Mouse (Mus musculus): ENCODE measurements around the gene Lsp1. TPM values are rescaled to one million over a fixed set of nuclear protein-coding genes. Genes with fewer than 3 reads are reported as not detected.

Gene Lsp1
- total RNA-seq (2021) = 1 to 10 TPM; 1.4 to 1.7 TPM
- long read RNA-seq, experiment 1 = 0 reads
- long read RNA-seq, experiment 2 = 0 reads

- no peak for DNase-seq (ENCODE audit: low spot score in 2 of 2)
- H3K27ac ChIP-seq = no peak within 1 kb of the TSS
- H3K4me3 ChIP-seq = no peak within 1 kb of the TSS
- TF ChIP-seq CTCF (conservative IDR thresholded peaks at IDR 0.05) = no peak
These were observed at the start of gene Lsp1 for GRCm38 (mm10) chr7:142460636-142461077. Gene Lsp1 (plus strand): TSS chr7:142460809.

- Histone ChIP-seq H3K27ac (no peak overlapping the region), H3K4me3 (no peak overlapping the region)
- TF ChIP-seq CTCF (conservative IDR thresholded peaks at IDR 0.05) = no peak
- no peak for DNase-seq (ENCODE audit: low spot score in 2 of 2)
These were observed 47.3 kb upstream of the Lsp1 start for GRCm38 (mm10) chr7:142413285-142413684.

GRCm38 (mm10) chr7:142415314-142415713 lies 45.3 kb upstream of the Lsp1 start:
- DNase-seq (ENCODE audit: low spot score in 2 of 2) = no peak
- H3K27ac ChIP-seq = no peak overlapping the region
- H3K4me3 ChIP-seq = no peak overlapping the region
- TF ChIP-seq CTCF (conservative IDR thresholded peaks at IDR 0.05) = no peak

- no peak overlapping the region for H3K27ac ChIP-seq
- no peak for DNase-seq (ENCODE audit: low spot score in 2 of 2)
- H3K4me3 ChIP-seq = no peak overlapping the region
- no peak for TF ChIP-seq CTCF (conservative IDR thresholded peaks at IDR 0.05)
These were observed 44.4 kb upstream of the Lsp1 start for GRCm38 (mm10) chr7:142416225-142416624.

- no peak for TF ChIP-seq CTCF (conservative IDR thresholded peaks at IDR 0.05)
- Histone ChIP-seq H3K27ac (no peak overlapping the region), H3K4me3 (no peak overlapping the region)
- DNase-seq (ENCODE audit: low spot score in 2 of 2) = no peak
These were observed 42.6 kb upstream of the Lsp1 start for GRCm38 (mm10) chr7:142418027-142418426.

- no peak overlapping the region for H3K4me3 ChIP-seq
- DNase-seq (ENCODE audit: low spot score in 2 of 2) = no peak
- no peak overlapping the region for H3K27ac ChIP-seq
- peak; percentile 17; the same call in 1 of the 2 replicates for TF ChIP-seq CTCF (conservative IDR thresholded peaks at IDR 0.05)
These were observed 41.9 kb upstream of the Lsp1 start for GRCm38 (mm10) chr7:142418679-142419078.

GRCm38 (mm10) chr7:142419887-142420286 lies 40.7 kb upstream of the Lsp1 start:
- Histone ChIP-seq H3K27ac (no peak overlapping the region), H3K4me3 (no peak overlapping the region)
- no peak for DNase-seq (ENCODE audit: low spot score in 2 of 2)
- TF ChIP-seq CTCF (conservative IDR thresholded peaks at IDR 0.05) = no peak

- no peak overlapping the region for H3K27ac ChIP-seq
- no peak for TF ChIP-seq CTCF (conservative IDR thresholded peaks at IDR 0.05)
- DNase-seq (ENCODE audit: low spot score in 2 of 2) = no peak
- H3K4me3 ChIP-seq = no peak overlapping the region
These were observed 38.8 kb upstream of the Lsp1 start for GRCm38 (mm10) chr7:142421826-142422225.

GRCm38 (mm10) chr7:142425641-142426213 lies 34.9 kb upstream of the Lsp1 start:
- DNase-seq (ENCODE audit: low spot score in 2 of 2) = no peak
- H3K4me3 ChIP-seq = no peak overlapping the region
- H3K27ac ChIP-seq = no peak overlapping the region
- peak; percentile 73 for TF ChIP-seq CTCF (conservative IDR thresholded peaks at IDR 0.05)

GRCm38 (mm10) chr7:142428213-142428612 lies 32.4 kb upstream of the Lsp1 start:
- Histone ChIP-seq H3K4me3 (no peak overlapping the region), H3K27ac (no peak overlapping the region)
- DNase-seq (ENCODE audit: low spot score in 2 of 2) = no peak
- TF ChIP-seq CTCF (conservative IDR thresholded peaks at IDR 0.05) = peak; percentile 67

GRCm38 (mm10) chr7:142430160-142430678 lies 30.4 kb upstream of the Lsp1 start:
- peak in 1 of 2 experiments; percentile 22 for DNase-seq (ENCODE audit: low spot score in 2 of 2)
- no peak overlapping the region for H3K27ac ChIP-seq
- H3K4me3 ChIP-seq = no peak overlapping the region

DNA sequence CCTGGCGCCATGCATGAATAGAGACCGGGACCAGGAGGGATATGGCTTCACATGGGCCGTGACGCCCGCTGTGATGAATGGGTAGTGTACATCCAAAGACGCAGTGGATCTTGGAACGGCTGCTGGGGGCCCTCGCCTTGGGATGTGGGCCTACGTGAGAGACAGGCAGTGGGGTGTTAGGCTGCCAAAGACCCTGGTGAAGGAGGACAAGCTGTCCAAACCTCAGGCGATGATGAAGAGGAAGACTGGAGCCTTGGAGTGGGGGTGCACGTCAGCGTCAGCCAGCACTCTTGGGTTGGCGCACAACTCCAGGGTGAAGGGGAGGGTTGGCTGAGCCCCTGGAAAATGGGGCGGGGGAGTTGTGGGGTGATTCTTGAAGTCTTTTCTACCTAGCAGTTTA lies 29.5 kb upstream of the Lsp1 start:
- TF ChIP-seq CTCF (conservative IDR thresholded peaks at IDR 0.05) = no peak

More at GRCm38 (mm10) chr7:142430160-142430678, 30.4 kb upstream of the Lsp1 start:
- no peak for TF ChIP-seq CTCF (conservative IDR thresholded peaks at IDR 0.05)

DNA sequence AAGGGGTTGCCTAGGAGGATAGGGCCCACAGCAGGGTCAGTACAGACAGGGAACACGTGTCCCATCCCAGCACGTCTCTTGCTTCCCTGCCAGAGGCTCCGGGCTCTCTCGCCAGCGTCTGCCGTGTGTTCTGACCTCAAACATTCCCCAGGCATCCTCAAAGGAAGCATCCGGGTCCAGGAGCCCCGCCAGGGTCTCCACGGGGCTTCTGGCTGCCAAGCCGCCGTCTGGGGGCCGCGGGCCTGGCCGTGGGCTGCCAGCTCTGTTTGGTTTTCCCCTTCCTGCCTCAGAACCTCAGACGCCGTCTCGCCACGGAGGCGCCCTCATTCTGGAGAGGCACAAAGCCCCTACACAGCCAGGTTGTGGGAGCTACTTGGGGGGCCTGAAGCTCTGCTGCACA lies 27.0 kb upstream of the Lsp1 start:
- Histone ChIP-seq H3K4me3 (no peak overlapping the region), H3K27ac (no peak overlapping the region)
- no peak for DNase-seq (ENCODE audit: low spot score in 2 of 2)
- no peak for TF ChIP-seq CTCF (conservative IDR thresholded peaks at IDR 0.05)

More for the DNA sequence above, 29.5 kb upstream of the Lsp1 start:
- H3K27ac ChIP-seq = no peak overlapping the region
- DNase-seq (ENCODE audit: low spot score in 2 of 2) = no peak
- no peak overlapping the region for H3K4me3 ChIP-seq

All from layer of hippocampus, adult 2 months (tissue).